Mouse (Mus musculus): ENCODE data around the gene Aspn.

GRCm38 (mm10) chr13:49538693-49539092, 5.5 kb upstream of the Aspn start:
- TF ChIP-seq CTCF (IDR thresholded peaks at IDR 0.05; ENCODE audit: control insufficient read depth, insufficient read depth, low read length): no peak
- no peak for TF ChIP-seq POLR2A (IDR thresholded peaks at IDR 0.05; ENCODE audit: borderline replicate concordance, control insufficient read depth, low read depth, low read length)
